Mouse (Mus musculus) intestine, postnatal 0 days (tissue): ENCODE data around the gene BC035044. TPM values are rescaled to one million over a fixed set of nuclear protein-coding genes. Genes with fewer than 3 reads are reported as not detected.
"Not testable (repeated sequence)": the region's sequence is repeated elsewhere in the genome, so short reads cannot be mapped to it uniquely, and the experiment has no call there.

Experiments used
- ATAC-seq: fragments of 200-750 bp; cut with Nextera tagmentation; 2 replicates; pipeline ENCODE4 v1.8.0; 2017; ENCODE audit warnings: mild to moderate bottlenecking, moderate TSS enrichment, moderate library complexity
- H3K27ac ChIP-seq: fragments of 300-500 bp; sonication (generic); 2 replicates; pipeline ENCODE4 v1.5.1; 2014; ENCODE audit warnings: mild to moderate bottlenecking, low read depth, low read length, moderate library complexity
- H3K27me3 ChIP-seq: fragments of 300-500 bp; sonication (generic); replicated peaks from 2 replicates; pipeline ENCODE4 v1.6.1; 2014; ENCODE audit warnings: low read length, mixed read lengths; ENCODE audit not compliant: control insufficient read depth, insufficient read depth
- H3K36me3 ChIP-seq: fragments of 300-500 bp; sonication (generic); 2 replicates; pipeline ENCODE4 v1.6.1; 2014; ENCODE audit warnings: mild to moderate bottlenecking, moderate library complexity; ENCODE audit not compliant: control insufficient read depth, insufficient read depth
- H3K4me1 ChIP-seq: fragments of 300-500 bp; sonication (generic); replicated peaks from 2 replicates; pipeline ENCODE4 v1.6.1; 2014; ENCODE audit warnings: antibody characterized with exemption, low read length, mixed read lengths; ENCODE audit not compliant: control insufficient read depth, insufficient read depth
- H3K4me2 ChIP-seq: fragments of 300-500 bp; sonication (generic); replicated peaks from 2 replicates; pipeline ENCODE4 v1.6.1; 2014; ENCODE audit warnings: low read depth, mild to moderate bottlenecking, moderate library complexity
- H3K4me3 ChIP-seq: fragments of 300-500 bp; sonication (generic); 2 replicates; pipeline ENCODE4 v1.5.1; 2014; ENCODE audit warnings: low read depth, low read length
- H3K9ac ChIP-seq: fragments of 300-500 bp; sonication (generic); 2 replicates; pipeline ENCODE4 v1.6.1; 2014; ENCODE audit warnings: mild to moderate bottlenecking, low read depth, low read length
- H3K9me3 ChIP-seq: fragments of 300-500 bp; sonication (generic); 2 replicates; pipeline ENCODE4 v1.6.1; 2016; ENCODE audit warnings: mixed run types; ENCODE audit not compliant: control insufficient read depth
- CTCF ChIP-seq: sonication (generic); IDR thresholded peaks from 2 replicates; pipeline ENCODE4 v1.5.1; 2016; ENCODE audit warnings: low read depth, mild to moderate bottlenecking, control low read depth, antibody characterized with exemption, moderate library complexity
- WGBS: fragments of 180-500 bp; shearing (Covaris S2); extraction: QIAGEN DNeasy Blood & Tissue Kit; methylation state at CpG from one replicate; pipeline ENCODE4 v1.1.7; 2014; 5-methylcytosine and 5-hydroxymethylcytosine counted together
- microRNA-seq: library from miRNA; unstranded; fragments of <30 nt; microRNA quantifications from one replicate; pipeline ENCODE4, GENCODE M21; 2016
- polyA plus RNA-seq: library from polyadenylated mRNA; unstranded; fragments of >200 nt; fragmentation: Nextera tagmentation; extraction: Ambion mirVana; gene quantifications from 2 replicates; pipeline ENCODE4 v1.2.1, GENCODE M21; 2015

The BC035044 gene
- polyA plus RNA-seq, 1 experiment from 2014 or later: 1.4 TPM

- TF ChIP-seq CTCF: no peak
Measured at GRCm38 (mm10) chr6:128802557-128802956, 88.4 kb downstream of the BC035044 start.

GRCm38 (mm10) chr6:128800696-128801095 lies 90.2 kb downstream of the BC035044 start:
- 84% methylated on average over 5 of the region's 5 CpGs for WGBS
- H3K4me1 ChIP-seq, H3K9me3 ChIP-seq, H3K4me2 ChIP-seq, H3K36me3 ChIP-seq, H3K9ac ChIP-seq, H3K27me3 ChIP-seq, ATAC-seq, H3K4me3 ChIP-seq, H3K27ac ChIP-seq: not testable (repeated sequence)

More at GRCm38 (mm10) chr6:128802557-128802956, 88.4 kb downstream of the BC035044 start:
- 0 out of 2 replicates have a peak overlapping the region, but pooled peaks have one; percentile 40 for H3K9ac ChIP-seq
- peak; percentile 22 for ATAC-seq
- H3K27me3 ChIP-seq: no peaks in the 10 kb centered on the region
- 15% methylated on average over 10 of the region's 10 CpGs for WGBS
- H3K4me3 ChIP-seq: peak overlapping the region; percentile 45
- no peaks in the 10 kb centered on the region for H3K36me3 ChIP-seq
- H3K9me3 ChIP-seq: no peaks in the 10 kb centered on the region
- no peaks in the 10 kb centered on the region; the same call in 1 of the 2 replicates for H3K4me1 ChIP-seq
- H3K27ac ChIP-seq: no peak overlapping the region; the same call in 1 of the 2 replicates
- peak overlapping the region; percentile 81 for H3K4me2 ChIP-seq

DNA sequence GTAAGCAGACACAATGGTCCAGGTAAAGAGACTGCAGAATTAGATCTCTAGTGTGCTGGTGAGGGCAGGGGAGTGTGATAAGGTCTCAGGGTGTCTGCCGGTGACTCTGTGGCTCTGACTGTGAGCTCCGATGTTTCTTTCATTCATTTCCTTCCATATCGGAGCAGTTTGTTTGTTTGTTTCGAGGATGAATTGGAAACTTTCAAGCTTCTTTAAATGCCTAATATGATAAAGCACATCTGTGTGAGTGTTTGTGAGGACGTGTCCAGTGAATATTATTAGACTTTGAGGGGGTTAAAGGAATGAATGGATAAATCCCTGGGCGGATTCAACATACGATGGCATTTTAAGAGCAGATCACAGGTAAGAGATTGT lies 91.0 kb downstream of the BC035044 start:
- H3K4me1 ChIP-seq: no peaks in the 10 kb centered on the region; the same call in 1 of the 2 replicates
- H3K9ac ChIP-seq: no peak overlapping the region
- H3K4me3 ChIP-seq: peak overlapping the region; percentile 67
- ATAC-seq: no peak
- H3K27ac ChIP-seq: no peak overlapping the region
- no peaks in the 10 kb centered on the region for H3K36me3 ChIP-seq
- H3K4me2 ChIP-seq: peak overlapping the region; percentile 64
- no peaks in the 10 kb centered on the region for H3K27me3 ChIP-seq
- TF ChIP-seq CTCF: no peak
- H3K9me3 ChIP-seq: no peaks in the 10 kb centered on the region
- 16% methylated on average over 7 of the region's 7 CpGs for WGBS

GRCm38 (mm10) chr6:128799144-128799895 lies 91.6 kb downstream of the BC035044 start:
- not testable (repeated sequence) for H3K4me1 ChIP-seq, H3K27me3 ChIP-seq, H3K36me3 ChIP-seq, H3K9me3 ChIP-seq
- H3K27ac ChIP-seq: peak overlapping the region; percentile 83
- H3K9ac ChIP-seq: peak overlapping the region; percentile 62
- peak overlapping the region; percentile 64 for H3K4me2 ChIP-seq
- WGBS: under 1% methylated on average over 49 of the region's 49 CpGs
- ATAC-seq: peak; percentile 75
- peak; percentile 90 for TF ChIP-seq CTCF
- H3K4me3 ChIP-seq: peak overlapping the region; percentile 67

Small RNA genes within 50 kb of the gene (microRNA-seq; reads per million reads assigned to microRNA genes)
- not detected for gene Gm27336

Other genes with a start within 250 kb of the BC035044 start
- gene Clec2h, start 228.7 kb downstream of the BC035044 start, polyA plus RNA-seq: 169 and 175 TPM in 2 replicates
- 0.13 and 0.29 TPM in 2 replicates for gene Klrb1, start 168.1 kb downstream of the BC035044 start, polyA plus RNA-seq
- 0.21 and 0.27 TPM in 2 replicates for gene Klrb1c, start 101.9 kb downstream of the BC035044 start, polyA plus RNA-seq
- 0.25 TPM in 1 of 2 replicates, not detected in the other for gene Gm44511, start 64.8 kb downstream of the BC035044 start, polyA plus RNA-seq
- 0.35 and 0.80 TPM in 2 replicates for gene Klrb1b, start 64.8 kb downstream of the BC035044 start, polyA plus RNA-seq
- 0.18 and 0.21 TPM in 2 replicates for gene Clec2i, start 3.5 kb downstream of the BC035044 start, polyA plus RNA-seq
- gene Clec2g, start 43.3 kb upstream of the BC035044 start, polyA plus RNA-seq: not detected in 2 replicates
- gene Klrb1f, start 154.8 kb upstream of the BC035044 start, polyA plus RNA-seq: 0.25 and 0.44 TPM in 2 replicates
- 76.4 and 89.8 TPM in 2 replicates for gene Clec2e, start 209.8 kb upstream of the BC035044 start, polyA plus RNA-seq